Mouse (Mus musculus) kidney, embryonic 16.5 days (tissue): ENCODE results near the gene Wdtc1. TPM values are rescaled to one million over a fixed set of nuclear protein-coding genes. Genes with fewer than 3 reads are reported as not detected.
A peak's percentile ranks its signal among the peaks of the same experiment; 100 is the strongest.

Source experiments
- ATAC-seq: fragments of 200-750 bp; cut with Nextera tagmentation; 2 replicates; pipeline ENCODE4 v1.8.0; 2017; ENCODE audit warnings: moderate TSS enrichment; ENCODE audit not compliant: low FRiP score, low TSS enrichment
- H3K27ac ChIP-seq: fragments of 300-500 bp; sonication (generic); 2 replicates; pipeline ENCODE4 v1.5.1; 2014; ENCODE audit warnings: low read length
- H3K27me3 ChIP-seq: fragments of 300-500 bp; sonication (generic); 2 replicates; pipeline ENCODE4 v1.6.1; 2014; ENCODE audit warnings: low read length, control low read depth, mixed read lengths; ENCODE audit not compliant: insufficient read depth
- H3K36me3 ChIP-seq: fragments of 300-500 bp; sonication (generic); 2 replicates; pipeline ENCODE4 v1.6.1; 2014; ENCODE audit warnings: low read length, control low read depth, mixed read lengths; ENCODE audit not compliant: insufficient read depth
- H3K4me1 ChIP-seq: fragments of 300-500 bp; sonication (generic); 2 replicates; pipeline ENCODE4 v1.6.1; 2014; ENCODE audit warnings: low read length, control low read depth, mixed read lengths; ENCODE audit not compliant: insufficient read depth
- H3K4me2 ChIP-seq: fragments of 300-500 bp; sonication (generic); replicated peaks from 2 replicates; pipeline ENCODE4 v1.6.1; 2014; ENCODE audit warnings: low read depth, low read length
- H3K4me3 ChIP-seq: fragments of 300-500 bp; sonication (generic); 2 replicates; pipeline ENCODE4 v1.5.1; 2014; ENCODE audit warnings: mild to moderate bottlenecking, low read length
- H3K9ac ChIP-seq: fragments of 300-500 bp; sonication (generic); replicated peaks from 2 replicates; pipeline ENCODE4 v1.6.1; 2014; ENCODE audit warnings: low read length
- H3K9me3 ChIP-seq: fragments of 300-500 bp; sonication (generic); 2 replicates; pipeline ENCODE4 v1.6.1; 2016; ENCODE audit warnings: low read length, control low read depth
- WGBS: fragments of 180-500 bp; shearing (Covaris S2); extraction: QIAGEN DNeasy Blood & Tissue Kit; methylation state at CpG from one replicate; pipeline ENCODE4 v1.1.7; 2014; 5-methylcytosine and 5-hydroxymethylcytosine counted together
- polyA plus RNA-seq: library from polyadenylated mRNA; unstranded; fragments of >200 nt; fragmentation: Nextera tagmentation; extraction: Ambion mirVana; gene quantifications from 2 replicates; pipeline ENCODE4 v1.2.1, GENCODE M21; 2015

Gene Wdtc1
- polyA plus RNA-seq, 1 experiment from 2014 or later: 12.9 TPM

DNA sequence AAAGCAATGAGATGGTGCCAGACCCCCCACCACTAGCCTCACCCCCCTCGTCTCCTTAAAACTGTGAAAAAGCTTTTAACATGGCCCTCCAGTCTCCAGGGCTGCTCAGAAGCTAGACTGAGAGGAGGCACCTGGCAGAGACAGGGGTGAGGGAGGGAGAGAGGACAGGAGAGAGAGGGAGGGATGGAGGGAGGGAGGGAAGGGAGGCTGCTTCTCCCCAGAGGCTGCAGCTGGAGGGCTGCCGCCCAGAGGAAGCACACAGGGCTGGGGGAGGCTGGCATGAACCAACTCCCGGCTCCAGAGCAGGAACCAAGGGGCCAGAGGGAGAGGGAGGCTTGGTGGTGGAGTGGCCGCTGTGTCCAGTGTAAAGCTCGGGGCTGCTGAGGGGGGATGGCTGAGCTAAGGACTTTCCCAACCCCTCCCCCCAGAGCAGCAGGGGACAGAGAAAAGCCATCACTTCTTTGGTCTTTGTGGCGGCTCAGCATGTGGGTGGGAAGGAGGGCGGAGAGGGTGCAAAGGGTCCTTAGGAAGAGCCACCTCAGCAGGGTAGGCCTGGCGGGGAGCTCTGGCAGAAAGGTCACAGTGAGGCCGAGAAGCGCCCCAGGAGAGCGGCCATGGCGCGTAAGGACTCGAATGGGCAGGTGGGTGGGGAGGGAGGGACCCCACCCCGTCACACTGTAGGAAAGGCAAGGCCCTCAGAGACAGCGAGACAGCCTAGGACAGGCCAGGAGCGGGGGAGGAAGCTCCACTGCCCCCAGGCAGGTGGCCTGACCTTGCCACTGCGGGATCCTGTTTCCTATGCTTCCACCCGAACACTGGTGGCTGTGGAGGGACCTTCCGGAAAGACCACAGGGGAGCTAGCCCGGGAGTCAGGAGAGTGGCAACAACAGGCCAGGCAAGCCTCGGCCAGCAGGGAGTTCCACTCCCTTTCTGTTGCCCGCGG lies 60.1 kb downstream of the Wdtc1 start:
- 15% methylated on average over 23 of the region's 24 CpGs for WGBS
- no peak overlapping the region for H3K4me3 ChIP-seq
- peaks cover 28% of the 10 kb centered on the region for H3K4me1 ChIP-seq
- no peaks in the 10 kb centered on the region for H3K27me3 ChIP-seq
- peaks cover 16% of the 10 kb centered on the region; the same call in 1 of the 2 replicates for H3K36me3 ChIP-seq
- no peaks in the 10 kb centered on the region for H3K9me3 ChIP-seq
- ATAC-seq: peak; percentile 87
- H3K9ac ChIP-seq: peak overlapping the region; percentile 22
- peak overlapping the region; percentile 17 for H3K4me2 ChIP-seq
- peak overlapping the region; percentile 57 for H3K27ac ChIP-seq

DNA sequence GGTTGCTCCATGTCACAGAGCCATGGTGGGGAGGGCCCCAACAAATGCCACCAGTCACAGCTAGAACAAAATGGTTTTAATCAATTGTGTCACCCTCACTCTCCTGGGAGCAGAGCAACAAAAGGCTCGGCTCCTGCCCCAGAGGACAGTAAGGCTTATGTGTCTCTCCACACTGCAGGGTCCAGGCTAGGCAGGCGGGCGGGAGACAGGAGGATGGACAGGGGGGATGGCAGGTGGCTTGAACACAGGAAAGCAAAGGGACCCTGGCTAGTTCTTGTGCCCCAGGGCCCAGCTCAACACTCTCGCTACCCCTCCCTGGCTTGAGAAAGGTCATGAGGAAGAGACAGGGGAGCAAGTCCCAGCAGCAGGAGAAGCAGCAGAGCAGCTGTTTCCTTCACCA lies 60.9 kb downstream of the Wdtc1 start:
- Histone ChIP-seq H3K9ac (no peak overlapping the region), H3K9me3 (no peaks in the 10 kb centered on the region)
- 76% methylated on average over 4 of the region's 4 CpGs for WGBS

DNA sequence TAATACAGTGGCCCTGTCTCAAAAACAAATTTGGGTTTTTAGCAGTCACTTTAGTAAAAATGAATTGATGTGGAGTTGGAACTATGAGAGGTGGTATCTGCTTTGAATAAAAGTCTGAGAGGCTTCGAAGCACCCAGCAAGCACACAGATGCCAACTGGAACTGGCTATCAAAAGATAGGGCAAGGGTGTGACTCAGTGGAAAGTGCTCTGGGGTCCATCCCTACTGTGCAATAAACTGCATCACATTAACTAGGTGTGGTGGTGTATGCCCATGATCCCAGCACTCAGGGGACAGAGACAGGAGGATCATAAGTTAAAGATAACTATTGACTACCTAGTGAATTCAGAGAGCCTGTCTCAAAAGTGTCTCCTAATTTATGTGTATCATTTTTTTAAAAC lies 62.0 kb downstream of the Wdtc1 start:
- 97% methylated on average over 1 of the region's 1 CpGs for WGBS
- Histone ChIP-seq H3K27ac (no peak overlapping the region), H3K36me3 (peaks cover 13% of the 10 kb centered on the region; the same call in 1 of the 2 replicates), H3K4me1 (peaks cover 24% of the 10 kb centered on the region), H3K9me3 (no peaks in the 10 kb centered on the region), H3K9ac (no peak overlapping the region), H3K27me3 (no peaks in the 10 kb centered on the region), H3K4me2 (no peak overlapping the region), H3K4me3 (no peak overlapping the region)
- ATAC-seq: no peak

More for the DNA sequence above, 60.9 kb downstream of the Wdtc1 start:
- Histone ChIP-seq H3K4me1 (peaks cover 24% of the 10 kb centered on the region), H3K4me3 (no peak overlapping the region), H3K36me3 (peaks cover 16% of the 10 kb centered on the region; the same call in 1 of the 2 replicates), H3K4me2 (no peak overlapping the region), H3K27ac (peak overlapping the region; percentile 57), H3K27me3 (no peaks in the 10 kb centered on the region)
- ATAC-seq: peak; percentile 52

DNA sequence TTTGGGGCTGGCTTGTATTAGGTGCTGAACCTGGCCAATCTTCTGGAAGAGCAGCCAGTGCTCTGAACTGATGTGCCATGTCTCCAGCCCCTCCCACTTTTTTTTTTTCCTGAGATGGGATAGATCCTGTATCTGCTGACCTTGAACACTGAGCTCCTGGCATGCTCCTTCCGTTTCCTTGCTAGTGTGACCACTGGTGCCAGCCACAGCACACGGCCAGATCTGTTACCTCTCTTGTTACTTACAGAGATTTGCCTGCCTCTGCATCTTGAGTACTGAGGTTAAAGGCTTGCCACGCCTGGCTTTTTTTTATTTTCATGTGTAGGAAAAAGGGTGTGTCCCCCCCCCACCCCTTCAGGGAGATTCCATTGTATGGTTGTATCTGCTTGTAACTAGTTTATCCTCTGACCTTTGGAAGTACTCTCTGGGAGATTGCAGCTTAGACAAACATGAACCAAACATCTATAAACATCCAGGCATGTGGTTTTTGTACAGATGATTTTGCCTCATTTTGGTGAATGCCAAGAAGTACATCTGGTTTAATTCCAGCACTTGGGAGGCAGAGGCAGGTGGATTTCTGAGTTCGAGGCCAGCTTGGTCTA lies 66.7 kb downstream of the Wdtc1 start:
- Histone ChIP-seq H3K9me3 (no peaks in the 10 kb centered on the region), H3K9ac (no peak overlapping the region), H3K4me3 (no peak overlapping the region), H3K36me3 (no peaks in the 10 kb centered on the region), H3K27me3 (no peaks in the 10 kb centered on the region), H3K27ac (no peak overlapping the region), H3K4me2 (no peak overlapping the region), H3K4me1 (peaks cover 11% of the 10 kb centered on the region; the same call in 1 of the 2 replicates)
- no peak for ATAC-seq
- WGBS: 75% methylated on average over 4 of the region's 4 CpGs

DNA sequence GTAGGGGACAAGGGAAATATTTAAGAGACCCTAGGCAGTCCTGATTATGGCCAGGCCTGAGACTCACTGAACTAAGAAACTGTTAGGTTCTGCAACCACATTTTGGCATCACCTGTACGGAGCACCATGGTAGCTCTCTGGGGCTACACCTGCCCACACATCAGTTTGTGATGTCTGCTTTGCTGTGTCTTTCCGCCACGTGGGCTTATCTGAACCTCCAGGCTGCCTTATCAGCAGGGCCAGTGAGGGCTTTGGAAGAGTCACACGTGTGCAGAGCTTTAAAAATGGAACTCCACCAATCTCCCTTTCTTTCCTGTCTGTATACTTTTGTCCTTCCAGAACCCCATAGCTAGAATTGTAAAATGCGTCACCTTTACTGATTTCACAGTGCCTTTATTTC lies 67.3 kb downstream of the Wdtc1 start:
- H3K4me2 ChIP-seq: no peak overlapping the region
- H3K4me1 ChIP-seq: peaks cover 13% of the 10 kb centered on the region; the same call in 1 of the 2 replicates
- H3K9me3 ChIP-seq: no peaks in the 10 kb centered on the region
- no peaks in the 10 kb centered on the region for H3K27me3 ChIP-seq
- no peak for ATAC-seq
- H3K9ac ChIP-seq: no peak overlapping the region
- WGBS: 86% methylated on average over 5 of the region's 5 CpGs
- no peaks in the 10 kb centered on the region for H3K36me3 ChIP-seq
- H3K4me3 ChIP-seq: no peak overlapping the region
- H3K27ac ChIP-seq: no peak overlapping the region

DNA sequence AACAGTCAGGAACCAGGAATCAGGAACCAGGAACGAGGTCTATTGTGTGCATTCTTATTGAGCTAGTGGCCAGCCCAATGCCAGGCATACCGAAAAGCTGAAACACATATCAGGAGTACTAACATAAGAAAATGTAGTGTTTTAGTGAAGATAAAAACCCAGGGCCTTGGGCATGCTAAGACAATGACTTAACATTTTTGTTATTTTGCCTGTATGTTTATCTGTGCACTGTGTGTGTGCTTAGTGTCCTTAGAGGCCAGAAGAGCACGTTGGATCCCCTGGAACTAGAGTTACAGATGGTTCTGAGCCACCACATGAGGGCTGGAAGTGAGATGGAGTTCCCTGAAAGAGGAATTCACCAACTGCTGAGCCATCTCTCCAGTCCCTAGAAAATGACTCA lies 68.0 kb downstream of the Wdtc1 start:
- Histone ChIP-seq H3K9ac (no peak overlapping the region), H3K4me1 (peaks cover 13% of the 10 kb centered on the region; the same call in 1 of the 2 replicates), H3K4me2 (no peak overlapping the region), H3K27me3 (no peaks in the 10 kb centered on the region), H3K4me3 (no peak overlapping the region), H3K27ac (no peak overlapping the region), H3K36me3 (no peaks in the 10 kb centered on the region), H3K9me3 (no peaks in the 10 kb centered on the region)
- WGBS: 81% methylated on average over 3 of the region's 3 CpGs
- ATAC-seq: no peak

DNA sequence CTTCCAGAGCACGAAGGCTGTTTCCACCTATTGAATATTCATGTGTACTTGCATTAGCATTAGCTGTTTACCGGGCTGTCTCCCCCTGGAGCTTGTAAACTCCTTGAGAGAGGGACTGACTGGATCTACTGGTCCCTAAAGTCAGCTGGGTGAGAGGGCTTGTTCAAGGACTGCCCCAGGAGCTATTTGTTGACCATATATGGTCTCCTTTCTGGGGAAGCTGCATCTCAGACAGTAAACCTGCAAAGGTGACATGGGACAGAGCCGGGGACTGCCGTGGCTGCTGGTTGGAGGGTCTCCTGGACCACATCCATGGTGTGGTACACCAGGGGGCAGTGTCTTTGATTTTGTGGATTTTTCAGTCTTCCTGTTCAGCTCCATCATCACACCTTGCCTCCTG lies 70.6 kb downstream of the Wdtc1 start:
- Histone ChIP-seq H3K36me3 (no peaks in the 10 kb centered on the region), H3K4me3 (no peak overlapping the region), H3K9ac (no peak overlapping the region), H3K4me1 (peaks cover 19% of the 10 kb centered on the region; the same call in 1 of the 2 replicates), H3K9me3 (no peaks in the 10 kb centered on the region), H3K27ac (peak overlapping the region; percentile 45; the same call in 1 of the 2 replicates), H3K4me2 (no peak overlapping the region), H3K27me3 (no peaks in the 10 kb centered on the region)
- ATAC-seq: no peak
- WGBS: 11% methylated on average over 4 of the region's 4 CpGs

DNA sequence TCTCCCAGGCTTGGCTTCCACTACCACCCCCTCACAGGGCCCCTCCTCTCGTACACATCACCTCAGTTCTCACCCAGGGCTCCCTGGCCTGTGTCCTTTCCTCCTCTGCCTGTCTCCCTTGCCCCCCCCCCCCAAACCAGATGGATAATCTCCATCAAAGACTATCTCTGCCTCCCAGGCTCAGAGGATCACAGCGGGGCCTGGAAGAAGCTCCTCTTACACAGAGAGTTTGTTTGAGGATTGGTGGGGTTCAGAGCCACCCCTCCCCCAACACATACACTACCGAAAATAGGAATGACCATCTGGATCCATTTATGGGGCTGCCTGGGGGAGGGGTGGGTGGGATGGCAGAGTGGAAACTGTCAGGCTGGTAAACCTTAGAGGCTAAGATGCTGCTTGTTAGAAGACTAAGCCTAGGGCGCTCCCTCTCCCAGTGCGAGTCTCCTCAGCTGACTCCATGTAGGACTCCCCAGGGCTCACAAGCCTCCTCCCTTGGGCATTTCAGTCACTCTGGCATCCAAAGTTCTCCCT lies 71.3 kb downstream of the Wdtc1 start:
- Histone ChIP-seq H3K9me3 (no peaks in the 10 kb centered on the region), H3K27ac (peak overlapping the region; percentile 45; the same call in 1 of the 2 replicates), H3K4me2 (no peak overlapping the region; the same call in 1 of the 2 replicates), H3K9ac (peak overlapping the region; percentile 23; the same call in 1 of the 2 replicates), H3K4me1 (peaks cover 19% of the 10 kb centered on the region; the same call in 1 of the 2 replicates), H3K27me3 (no peaks in the 10 kb centered on the region), H3K4me3 (no peak overlapping the region), H3K36me3 (no peaks in the 10 kb centered on the region)
- WGBS: 16% methylated on average over 5 of the region's 5 CpGs
- no peak for ATAC-seq

DNA sequence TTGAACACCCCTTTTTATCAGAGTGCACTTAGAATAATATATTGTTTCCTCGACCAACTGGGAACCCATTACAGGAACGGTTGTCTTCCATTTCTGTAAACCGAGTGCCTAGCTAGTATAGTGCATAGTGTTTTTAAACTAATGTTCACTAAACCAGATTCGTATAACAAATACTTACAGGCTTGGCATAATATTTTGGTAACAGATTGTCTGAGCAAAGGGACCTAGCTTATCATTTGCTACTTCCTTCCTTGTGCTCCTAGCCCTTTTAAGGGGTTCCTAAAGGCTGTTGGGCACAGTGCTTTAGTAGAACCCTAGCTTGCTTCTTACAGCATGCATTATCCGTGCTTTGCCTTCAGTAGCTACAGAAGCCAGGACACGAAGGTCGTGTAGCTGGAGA lies 71.8 kb downstream of the Wdtc1 start:
- H3K4me3 ChIP-seq: no peak overlapping the region
- peaks cover 23% of the 10 kb centered on the region for H3K4me1 ChIP-seq
- H3K9ac ChIP-seq: peak overlapping the region; percentile 23; the same call in 1 of the 2 replicates
- no peak for ATAC-seq
- WGBS: 29% methylated on average over 7 of the region's 7 CpGs
- H3K27ac ChIP-seq: 0 out of 2 replicates have a peak overlapping the region, but pooled peaks have one; percentile 31
- H3K36me3 ChIP-seq: no peaks in the 10 kb centered on the region
- no peaks in the 10 kb centered on the region for H3K9me3 ChIP-seq
- H3K4me2 ChIP-seq: no peak overlapping the region
- H3K27me3 ChIP-seq: no peaks in the 10 kb centered on the region
